Mouse (Mus musculus) lung, postnatal 36 days (tissue): Measurements from ENCODE around the gene Bex3.
"Not testable (repeated sequence)": the region's sequence is repeated elsewhere in the genome, so short reads cannot be mapped to it uniquely, and the experiment has no call there.

Experiments
- DNase-seq: peaks from one replicate; pipeline ENCODE4 v3.0.0; 2022; ENCODE audit warnings: mixed read lengths

Bex3 gene

GRCm38 (mm10) chrX:136269743-136270392 is at the start of gene Bex3:
Gene Bex3, plus strand, starts transcription at chrX:136270253.
- peak; percentile 53 for DNase-seq

- no peak for DNase-seq
These were observed 46.3 kb upstream of the Bex3 start for GRCm38 (mm10) chrX:136223714-136224113.

GRCm38 (mm10) chrX:136227768-136228167 is 42.3 kb upstream of the Bex3 start:
- DNase-seq: no peak

- peak; percentile 71 for DNase-seq
These were observed 31.9 kb upstream of the Bex3 start for GRCm38 (mm10) chrX:136238118-136238517.

GRCm38 (mm10) chrX:136243181-136243580 is 26.9 kb upstream of the Bex3 start:
- no peak for DNase-seq

GRCm38 (mm10) chrX:136244574-136245229 is 25.4 kb upstream of the Bex3 start, which contains the start of gene Tceal9:
Gene Tceal9, plus strand, starts transcription at chrX:136245079.
- DNase-seq: peak; percentile 87

- peak; percentile 22 for DNase-seq
These were observed 24.5 kb upstream of the Bex3 start for GRCm38 (mm10) chrX:136245521-136246071.

- DNase-seq: peak; percentile 62
These were observed 21.2 kb upstream of the Bex3 start for GRCm38 (mm10) chrX:136248811-136249210.

GRCm38 (mm10) chrX:136249671-136250070 is 20.4 kb upstream of the Bex3 start:
- DNase-seq: peak; percentile 54

- no peak for DNase-seq
These were observed 17.9 kb upstream of the Bex3 start for GRCm38 (mm10) chrX:136252023-136252729.

GRCm38 (mm10) chrX:136267720-136268119 is 2.3 kb upstream of the Bex3 start:
- no peak for DNase-seq

- no peak for DNase-seq
These were observed 1.9 kb upstream of the Bex3 start for GRCm38 (mm10) chrX:136268173-136268572.

GRCm38 (mm10) chrX:136270393-136271111 is 499 bp downstream of the Bex3 start:
- not testable (repeated sequence) for DNase-seq

GRCm38 (mm10) chrX:136274542-136274941 is 4.5 kb downstream of the Bex3 start:
- DNase-seq: no peak

GRCm38 (mm10) chrX:136275386-136275785 is 5.3 kb downstream of the Bex3 start:
- DNase-seq: no peak

- DNase-seq: no peak
These were observed 7.5 kb downstream of the Bex3 start for GRCm38 (mm10) chrX:136277577-136277976.

GRCm38 (mm10) chrX:136278401-136278800 is 8.3 kb downstream of the Bex3 start:
- DNase-seq: no peak

- no peak for DNase-seq
These were observed 9.4 kb downstream of the Bex3 start for GRCm38 (mm10) chrX:136279410-136279809.

GRCm38 (mm10) chrX:136290817-136291281 is 20.8 kb downstream of the Bex3 start:
- no peak for DNase-seq

- peak; percentile 57 for DNase-seq
These were observed 34.2 kb downstream of the Bex3 start for GRCm38 (mm10) chrX:136304295-136304694.

GRCm38 (mm10) chrX:136306196-136306595 is 36.1 kb downstream of the Bex3 start:
- no peak for DNase-seq

- peak; percentile 25 for DNase-seq
These were observed 43.2 kb downstream of the Bex3 start for GRCm38 (mm10) chrX:136313303-136313702.
